Mouse (Mus musculus) left cerebral cortex, adult 8-10 months (tissue): Measurements from ENCODE around the gene Tmem80. TPM values are rescaled to one million over a fixed set of nuclear protein-coding genes. Genes with fewer than 3 reads are reported as not detected.
A peak's percentile ranks its signal among the peaks of the same experiment; 100 is the strongest.

Experiments used
- DNase-seq, 2 experiments: peaks; one replicate each; pipeline ENCODE4 v3.0.0; 2022; ENCODE audit warnings: low spot score in 2 of 2
- total RNA-seq, 4 experiments: library from RNA; stranded (reverse); gene quantifications; 2 replicates each; pipeline ENCODE4 v1.2.4; 2022

Tmem80 gene
- total RNA-seq, 4 experiments from 2014 or later, result 30.2 to 32.2 (median 30.6) TPM

- peak in 1 of 2 experiments; percentile 71 for DNase-seq
Measured at GRCm38 (mm10) chr7:141356971-141357370, 29.4 kb downstream of the Tmem80 start.

GRCm38 (mm10) chr7:141361510-141361909 lies 34.0 kb downstream of the Tmem80 start:
- no peak for DNase-seq

DNA sequence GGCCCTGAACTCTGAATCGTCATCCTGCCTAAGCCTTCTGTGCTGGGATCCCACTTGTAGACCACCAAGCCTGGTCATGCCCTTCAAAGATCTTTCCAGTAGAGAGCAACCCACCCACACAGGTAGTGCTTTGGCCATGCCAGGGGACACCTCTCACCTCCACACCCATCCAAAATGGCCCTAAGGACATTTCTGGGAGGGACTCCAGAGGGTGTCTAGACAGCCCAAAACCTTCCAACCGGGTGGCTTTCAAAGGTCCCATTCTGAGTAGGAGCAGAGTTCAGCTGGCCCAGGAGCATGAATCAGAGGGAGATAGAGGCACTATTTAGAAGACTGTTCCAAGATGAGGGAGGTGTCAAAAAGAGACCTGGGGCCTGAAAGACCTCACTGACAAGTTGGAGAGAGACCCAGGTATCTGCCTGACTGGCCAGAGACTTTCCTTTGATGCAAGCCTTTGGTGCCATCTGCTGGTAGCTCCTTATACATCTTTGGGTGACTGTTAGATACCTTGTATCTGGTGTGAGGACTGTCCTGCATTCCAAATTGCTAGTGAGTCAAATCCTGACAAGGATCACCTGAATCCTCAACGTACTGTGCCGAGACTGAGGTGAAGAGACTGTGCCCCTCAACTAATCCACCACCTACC lies 35.7 kb downstream of the Tmem80 start:
- peak in 1 of 2 experiments; percentile 44 for DNase-seq

- DNase-seq, result no peak
Measured at GRCm38 (mm10) chr7:141363752-141364125, 36.2 kb downstream of the Tmem80 start.

- no peak for DNase-seq
Measured at GRCm38 (mm10) chr7:141364349-141365048, 37.0 kb downstream of the Tmem80 start.

- DNase-seq, result no peak
Measured at GRCm38 (mm10) chr7:141365049-141365445, 37.5 kb downstream of the Tmem80 start.

DNA sequence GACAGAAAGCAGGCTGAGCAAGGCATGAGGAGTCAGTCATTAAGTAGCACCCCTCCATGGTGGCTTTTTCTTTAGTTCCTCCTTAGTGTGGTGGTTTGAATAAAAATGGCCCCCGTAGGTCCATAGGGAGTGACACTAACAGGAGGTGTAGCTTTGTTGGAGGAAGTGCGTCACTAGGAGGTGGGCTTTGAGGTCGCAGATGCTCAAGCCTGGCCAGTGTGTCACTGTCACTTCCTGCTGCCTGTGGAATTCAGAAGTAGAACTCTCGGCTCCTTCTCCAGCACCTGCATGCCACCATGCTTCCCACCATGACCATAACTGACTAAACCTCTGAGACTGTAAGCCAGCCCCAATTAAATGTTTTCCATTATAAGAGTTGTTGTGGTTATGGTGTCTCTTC lies 39.8 kb downstream of the Tmem80 start:
- DNase-seq, result no peak

GRCm38 (mm10) chr7:141369918-141370317 lies 42.4 kb downstream of the Tmem80 start:
- no peak for DNase-seq

DNA sequence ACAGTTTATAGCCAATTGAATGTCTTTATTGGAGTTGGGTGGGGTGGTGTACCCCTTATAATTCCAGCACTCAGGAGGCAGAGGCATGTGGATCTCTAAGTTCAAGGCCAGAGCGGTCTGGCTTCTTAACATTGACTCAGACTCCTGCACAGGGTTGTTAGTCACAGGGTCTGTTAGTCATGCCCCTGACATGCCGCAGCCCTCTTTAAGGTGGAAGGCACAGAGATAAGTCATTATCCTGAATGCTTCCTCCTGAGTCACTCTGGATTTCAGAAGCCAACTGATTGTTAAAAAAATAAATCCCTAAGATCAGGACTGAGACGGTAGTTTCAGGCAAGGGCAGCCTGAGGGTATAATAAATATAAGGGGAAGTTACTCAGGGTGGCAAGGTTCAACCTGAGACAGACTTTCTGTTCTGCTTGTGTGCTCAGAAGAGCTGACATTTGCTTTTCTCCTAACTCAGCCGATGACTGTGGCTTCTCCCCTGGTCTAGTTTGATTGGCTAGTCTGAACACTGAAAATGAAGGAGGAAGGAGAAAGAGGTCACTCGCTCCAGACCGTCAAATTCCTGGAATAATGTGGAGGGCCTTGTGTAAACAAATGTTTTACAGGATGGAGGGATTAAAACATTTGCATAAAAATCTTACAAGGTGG lies 44.5 kb downstream of the Tmem80 start:
- no peak for DNase-seq

- no peak for DNase-seq
Measured at GRCm38 (mm10) chr7:141373611-141374010, 46.1 kb downstream of the Tmem80 start.

DNA sequence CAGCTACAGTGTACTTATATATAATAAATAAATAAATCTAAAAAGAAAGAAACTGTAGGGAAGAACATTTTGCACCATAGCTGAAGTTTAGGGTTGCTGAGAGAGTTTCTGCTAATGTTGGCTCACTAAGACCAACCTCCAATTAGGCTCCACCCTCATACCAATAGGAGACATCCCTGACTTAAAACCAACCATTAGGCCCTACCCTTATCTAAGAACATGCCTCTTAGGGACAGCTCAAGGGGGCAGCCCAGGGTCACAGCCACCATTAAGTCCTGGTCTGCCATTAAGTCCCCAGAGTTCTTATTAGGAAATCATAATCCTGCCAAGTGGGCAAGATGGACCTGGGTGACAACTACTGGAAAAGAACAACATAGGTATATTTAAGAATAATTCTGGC lies 46.9 kb downstream of the Tmem80 start:
- no peak for DNase-seq

GRCm38 (mm10) chr7:141379584-141379983 lies 52.0 kb downstream of the Tmem80 start:
- no peak for DNase-seq

- no peak for DNase-seq
Measured at GRCm38 (mm10) chr7:141381068-141381835, 53.7 kb downstream of the Tmem80 start.

Other genes starting within 250 kb of the Tmem80 start
- under 1 TPM in 1 of 4 experiments, not detected in 3; 0.57 TPM for gene Pkp3, start 249.5 kb upstream of the Tmem80 start, total RNA-seq
- gene Sigirr, start 227.2 kb upstream of the Tmem80 start, total RNA-seq, result 1 to 10 TPM; 2.3 to 2.6 (median 2.5) TPM
- gene Ano9, start 209.9 kb upstream of the Tmem80 start, total RNA-seq, result not detected
- gene Ptdss2, start 205.4 kb upstream of the Tmem80 start, total RNA-seq, result 10 to 100 TPM; 48.4 to 57.7 (median 52.3) TPM
- gene Rnh1, start 154.9 kb upstream of the Tmem80 start, total RNA-seq, result 10 to 100 TPM; 41.0 to 52.8 (median 44.8) TPM
- 100 to 1,000 TPM; 226 to 267 (median 258) TPM for gene Hras, start 133.7 kb upstream of the Tmem80 start, total RNA-seq
- 1 to 10 TPM; 3.5 to 5.7 (median 5.3) TPM for gene Lrrc56, start 133.6 kb upstream of the Tmem80 start, total RNA-seq
- under 1 TPM in 2 of 4 experiments, not detected in 2; 0.17 to 0.25 TPM for gene Lmntd2, start 113.7 kb upstream of the Tmem80 start, total RNA-seq
- 1 to 10 TPM in 3 of 4 experiments, under 1 TPM in 1; 0.89 to 2.7 (median 2.4) TPM for gene Rassf7, start 111.9 kb upstream of the Tmem80 start, total RNA-seq
- 10 to 100 TPM; 65.7 to 76.5 (median 68.5) TPM for gene Phrf1, start 99.0 kb upstream of the Tmem80 start, total RNA-seq
- gene Irf7, start 61.3 kb upstream of the Tmem80 start, total RNA-seq, result 1 to 10 TPM in 3 of 4 experiments, under 1 TPM in 1; 0.65 to 2.8 (median 1.7) TPM
- gene Cdhr5, start 51.0 kb upstream of the Tmem80 start, total RNA-seq, result not detected
- not detected for gene Sct, start 48.6 kb upstream of the Tmem80 start, total RNA-seq
- under 1 TPM; 0.44 to 0.84 (median 0.50) TPM for gene Drd4, start 35.7 kb upstream of the Tmem80 start, total RNA-seq
- gene Deaf1, start within 50 bp of the Tmem80 start, total RNA-seq, result 10 to 100 TPM; 57.2 to 76.6 (median 68.2) TPM
- gene Eps8l2, start 11.1 kb downstream of the Tmem80 start, total RNA-seq, result 1 to 10 TPM; 5.4 to 7.9 (median 6.4) TPM
- gene Taldo1, start 64.5 kb downstream of the Tmem80 start, total RNA-seq, result 100 to 1,000 TPM in 3 of 4 experiments, 10 to 100 TPM in 1; 99.3 to 109 (median 106) TPM
- 10 to 100 TPM; 40.6 to 48.1 (median 44.6) TPM for gene Gatd1, start 86.4 kb downstream of the Tmem80 start, total RNA-seq
- gene Cend1, start 101.8 kb downstream of the Tmem80 start, total RNA-seq, result 100 to 1,000 TPM; 286 to 326 (median 299) TPM
- gene Slc25a22, start 110.2 kb downstream of the Tmem80 start, total RNA-seq, result 100 to 1,000 TPM; 245 to 266 (median 253) TPM
- gene Pidd1, start 116.3 kb downstream of the Tmem80 start, total RNA-seq, result 1 to 10 TPM in 3 of 4 experiments, under 1 TPM in 1; 0.88 to 2.5 (median 1.3) TPM
- gene Rplp2, start 119.6 kb downstream of the Tmem80 start, total RNA-seq, result 100 to 1,000 TPM; 524 to 612 (median 563) TPM
- gene Pnpla2, start 127.5 kb downstream of the Tmem80 start, total RNA-seq, result 10 to 100 TPM; 21.2 to 32.6 (median 27.2) TPM
- 1 to 10 TPM; 3.9 to 5.4 (median 4.4) TPM for gene Cracr2b, start 133.4 kb downstream of the Tmem80 start, total RNA-seq
- gene Cd151, start 139.7 kb downstream of the Tmem80 start, total RNA-seq, result 10 to 100 TPM; 30.2 to 35.5 (median 33.4) TPM
- gene Polr2l, start 147.4 kb downstream of the Tmem80 start, total RNA-seq, result 10 to 100 TPM; 32.2 to 42.4 (median 33.2) TPM
- gene Tspan4, start 147.5 kb downstream of the Tmem80 start, total RNA-seq, result 10 to 100 TPM; 17.6 to 28.0 (median 23.9) TPM
- gene Chid1, start 212.1 kb downstream of the Tmem80 start, total RNA-seq, result 10 to 100 TPM; 66.8 to 72.6 (median 69.2) TPM
- gene Ap2a2, start 234.4 kb downstream of the Tmem80 start, total RNA-seq, result 100 to 1,000 TPM; 188 to 206 (median 202) TPM